In the genomic region with DNA sequence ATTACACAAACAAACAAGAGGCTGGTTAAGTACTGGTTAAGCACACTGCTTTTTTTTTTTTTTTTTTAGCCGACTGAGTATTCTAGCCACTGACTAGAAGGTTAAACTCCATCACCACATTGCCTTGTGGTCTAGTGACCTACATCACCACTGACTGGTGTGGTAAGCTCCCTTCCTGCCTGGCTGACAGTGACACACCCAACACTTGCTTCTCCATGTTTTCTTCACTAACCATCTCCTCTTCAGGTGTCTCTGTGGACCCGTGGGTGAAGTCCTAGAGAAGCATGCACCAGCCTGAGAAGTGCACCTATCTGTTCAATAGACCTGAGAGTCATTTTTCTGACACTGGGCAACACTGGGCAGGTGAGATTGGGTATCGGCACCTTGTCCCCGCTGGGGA, we compare ENCODE assay signal across 24 mouse cellular contexts. TPM values are rescaled to one million over a fixed set of nuclear protein-coding genes. Genes with fewer than 3 reads are reported as not detected.
DNase-seq lines count a peak whose midpoint lies in the region; ATAC-seq and TF ChIP-seq lines count a peak whose summit lies in the region.
"Had no signal": no experiment of that assay in that cellular context is flagged by ENCODE, and none has a peak within 500 bp of the region (broad histone marks: within the 10 kb centered on the region; RNA-seq: fewer than 3 reads in every experiment).

No protein-coding gene starts in this region.

- H3K36me3 ChIP-seq in stomach, postnatal 0 days (ENCODE audit: control insufficient read depth, insufficient read depth, low read length), result no peaks in the 10 kb centered on the region
- H3K36me3 ChIP-seq: hindbrain, embryonic 10.5 days; kidney, embryonic 15.5 days; limb, embryonic 15.5 days; liver, embryonic 15.5 days; midbrain, embryonic 12.5 days had no signal

- peak; percentile 50 for ATAC-seq in inflammation-experienced regulatory T-cells, adult 6 months
- ATAC-seq in stomach, postnatal 0 days (ENCODE audit: low FRiP score, low TSS enrichment), result no peak
- ATAC-seq: forebrain, embryonic 13.5 days; hindbrain, embryonic 16.5 days had no signal

- H3K9ac ChIP-seq in stomach, postnatal 0 days (ENCODE audit: low read length), result no peak overlapping the region
- H3K9ac ChIP-seq: forebrain, embryonic 13.5 days; kidney, embryonic 15.5 days; limb, embryonic 15.5 days; liver, embryonic 15.5 days; midbrain, embryonic 12.5 days had no signal

- DNase-seq in 416B (ENCODE audit: low read depth), result peak; percentile 45
- peak; percentile 7 to 19 for DNase-seq in CD8-positive naive resting alpha-beta T cell, adult 2 months (ENCODE audit: low read depth in 2 of 2, low spot score in 2 of 2)
- DNase-seq in thymus, postnatal 14 days, result peak; percentile 67
- no peak for DNase-seq in adrenal gland, postnatal 10 days
- no peak for DNase-seq in stomach, postnatal 0 days (ENCODE audit: low spot score)
- no peak for DNase-seq in cerebellum, postnatal 4 days (ENCODE audit: low spot score in 2 of 2)
- DNase-seq: adrenal gland, postnatal 36 days; B cell, adult 2 months; cerebellum, adult 11-12 months; cerebellum, postnatal 25 days; kidney, adult 11 months; kidney, postnatal 36 days; left cerebral cortex, postnatal 4 days; right cerebral cortex, postnatal 14 days had no signal

- no peaks in the 10 kb centered on the region for H3K27me3 ChIP-seq in stomach, postnatal 0 days (ENCODE audit: control insufficient read depth, insufficient read depth, low read length)
- H3K27me3 ChIP-seq: forebrain, embryonic 13.5 days; kidney, embryonic 15.5 days; limb, embryonic 15.5 days; liver, embryonic 15.5 days; midbrain, embryonic 12.5 days had no signal

- TF ChIP-seq EP300 in stomach, postnatal 0 days (optimal IDR thresholded peaks at IDR 0.05), result no peak

- H3K4me1 ChIP-seq in stomach, postnatal 0 days (replicated peaks; ENCODE audit: control insufficient read depth, insufficient read depth), result 0 out of 2 replicates have a peak, but pooled peaks cover 3% of the 10 kb centered on the region
- H3K4me1 ChIP-seq: forebrain, embryonic 13.5 days had no signal

- H3K4me3 ChIP-seq in stomach, postnatal 0 days (ENCODE audit: low read depth, low read length), result no peak overlapping the region
- H3K4me3 ChIP-seq: forebrain, embryonic 13.5 days; hindbrain, embryonic 10.5 days; kidney, embryonic 15.5 days; limb, embryonic 15.5 days; liver, embryonic 15.5 days; midbrain, embryonic 12.5 days had no signal

- 75% methylated on average over 4 of the region's 4 CpGs for WGBS in stomach, postnatal 0 days

- no peaks in the 10 kb centered on the region for H3K9me3 ChIP-seq in stomach, postnatal 0 days (ENCODE audit: control insufficient read depth, low read length)
- H3K9me3 ChIP-seq: forebrain, embryonic 13.5 days; hindbrain, embryonic 10.5 days; kidney, embryonic 15.5 days; limb, embryonic 15.5 days; liver, embryonic 15.5 days; midbrain, embryonic 12.5 days had no signal

- no peak overlapping the region for H3K27ac ChIP-seq in stomach, postnatal 0 days (replicated peaks)
- H3K27ac ChIP-seq: forebrain, embryonic 13.5 days; hindbrain, embryonic 10.5 days; kidney, embryonic 15.5 days; limb, embryonic 15.5 days; liver, embryonic 15.5 days; midbrain, embryonic 12.5 days had no signal

- no peak overlapping the region for H3K4me2 ChIP-seq in stomach, postnatal 0 days (replicated peaks; ENCODE audit: low read depth)
- H3K4me2 ChIP-seq: forebrain, embryonic 13.5 days; heart, embryonic 11.5 days; kidney, embryonic 15.5 days; limb, embryonic 15.5 days; liver, embryonic 15.5 days; midbrain, embryonic 12.5 days had no signal

- no peak for TF ChIP-seq CTCF in stomach, postnatal 0 days (IDR thresholded peaks at IDR 0.05; ENCODE audit: low read depth)

RNA-seq across cellular contexts. Expression of gene Esrrb, which starts 51.0 kb away (rescaled TPM):
- polyA plus RNA-seq in inflammation-experienced regulatory T-cells, adult 6 months (2017; shearing (Covaris generic)), result under 1 TPM in 1 of 3 experiments, not detected in 2; 0.34 TPM
- total RNA-seq in adrenal gland, postnatal 10 days (2021), result 1 to 10 TPM in 1 of 2 experiments, under 1 TPM in 1; 0.33 to 1.0 TPM
- polyA plus RNA-seq in stomach, postnatal 0 days (2015; fragmentation: Nextera tagmentation; extraction: Ambion mirVana), result 0.13 and 0.21 TPM in 2 replicates
- total RNA-seq: monocyte, adult 5-6 weeks had no signal

Comparison
In these comparisons a context has a peak if more than half of its experiments do, and no peak if none do; other contexts are left out.
1. DNase-seq: peak in 416B (single experiment), CD8-positive naive resting alpha-beta T cell, adult 2 months (2 of 2) and thymus, postnatal 14 days (single experiment); none in adrenal gland, postnatal 10 days (single experiment), stomach, postnatal 0 days (single experiment) and cerebellum, postnatal 4 days (0 of 2).